Mouse (Mus musculus) MEL (cell line): Measurements from ENCODE around the gene Ly6g5b. TPM values are rescaled to one million over a fixed set of nuclear protein-coding genes. Genes with fewer than 3 reads are reported as not detected.

Source experiments
- DNase-seq: peaks from one replicate; pipeline ENCODE4 v3.0.0; 2011; ENCODE audit warnings: low read depth, low spot score
- H3K27ac ChIP-seq: 2 replicates; pipeline ENCODE4 v1.5.1; 2012; ENCODE audit warnings: low read depth, mild to moderate bottlenecking, control low read depth, low read length, moderate library complexity; ENCODE audit not compliant: control insufficient read depth
- H3K27me3 ChIP-seq, 2 experiments: fragments of 150-350 bp in 1 of 2; sonication (generic) in 1 of 2; 2 replicates each; pipeline ENCODE4 v1.6.1; 2012; ENCODE audit warnings: low read length in 2 of 2, mild to moderate bottlenecking in 2 of 2, improper control_type of control experiment in 1 of 2, moderate library complexity in 1 of 2; ENCODE audit not compliant: insufficient read depth in 2 of 2, control insufficient read depth in 1 of 2
- H3K36me3 ChIP-seq, 2 experiments: 2 replicates each; pipeline ENCODE4 v1.6.1; 2012 to 2014; ENCODE audit warnings: low read length in 2 of 2, improper control_type of control experiment in 1 of 2, inconsistent platforms in 1 of 2, mild to moderate bottlenecking in 1 of 2; ENCODE audit not compliant: insufficient read depth in 2 of 2, control insufficient read depth in 1 of 2
- H3K4me1 ChIP-seq, 2 experiments: fragments of 150-350 bp in 1 of 2; sonication (generic) in 1 of 2; 2 replicates each; pipeline ENCODE4 v1.6.1; 2012; ENCODE audit warnings: low read length in 2 of 2, improper control_type of control experiment in 1 of 2, mild to moderate bottlenecking in 1 of 2; ENCODE audit not compliant: insufficient read depth in 2 of 2, control insufficient read depth in 1 of 2
- H3K4me3 ChIP-seq, 2 experiments: fragments of 150-350 bp in 1 of 2; sonication (generic) in 1 of 2; 2 replicates each; pipeline ENCODE4 v1.5.1; 2012; ENCODE audit warnings: low read depth in 2 of 2, low read length in 2 of 2, mild to moderate bottlenecking in 2 of 2, moderate library complexity in 2 of 2, control low read depth in 1 of 2, improper control_type of control experiment in 1 of 2; ENCODE audit not compliant: control insufficient read depth in 1 of 2, insufficient read depth in 1 of 2
- H3K79me2 ChIP-seq: 2 replicates; pipeline ENCODE4 v1.6.1; 2012; ENCODE audit warnings: mild to moderate bottlenecking, low read length, moderate library complexity; ENCODE audit not compliant: control insufficient read depth, poor library complexity, insufficient read depth
- H3K9ac ChIP-seq: 2 replicates; pipeline ENCODE4 v1.6.1; 2012; ENCODE audit warnings: low read depth, mild to moderate bottlenecking, control low read depth, low read length, moderate library complexity; ENCODE audit not compliant: control insufficient read depth, poor library complexity, severe bottlenecking
- H3K9me3 ChIP-seq: fragments of 150-350 bp; sonication (generic); replicated peaks from 2 replicates; pipeline ENCODE4 v1.6.1; 2012; ENCODE audit warnings: mild to moderate bottlenecking, low read length, improper control_type of control experiment, moderate library complexity; ENCODE audit not compliant: insufficient read depth
- BHLHE40 ChIP-seq: IDR thresholded peaks from 2 replicates; pipeline ENCODE4 v1.6.1; 2012; ENCODE audit warnings: low read depth, mild to moderate bottlenecking, inconsistent platforms, low read length, improper control_type of control experiment, borderline replicate concordance
- CHD1 ChIP-seq: IDR thresholded peaks from 2 replicates; pipeline ENCODE4 v1.6.1; 2012; ENCODE audit warnings: low read depth, mild to moderate bottlenecking, inconsistent platforms, low read length, improper control_type of control experiment
- CTCF ChIP-seq, 3 experiments: IDR thresholded peaks in 2 of 3; conservative IDR thresholded peaks in 1 of 3; 2 replicates each; pipeline ENCODE4 v1.5.1; 2011 to 2012; ENCODE audit warnings: low read length in 3 of 3, low read depth in 2 of 3, mild to moderate bottlenecking in 2 of 3, improper control_type of control experiment in 1 of 3, inconsistent platforms in 1 of 3, mixed read lengths in 1 of 3, moderate library complexity in 1 of 3; ENCODE audit not compliant: control insufficient read depth in 1 of 3, insufficient read depth in 1 of 3, poor library complexity in 1 of 3, severe bottlenecking in 1 of 3
- E2F4 ChIP-seq: IDR thresholded peaks from 2 replicates; pipeline ENCODE4 v1.6.1; 2011; ENCODE audit warnings: low read depth, low read length, improper control_type of control experiment, borderline replicate concordance
- ELF1 ChIP-seq: IDR thresholded peaks from 2 replicates; pipeline ENCODE4 v1.6.1; 2014; ENCODE audit warnings: low read depth, mild to moderate bottlenecking, inconsistent platforms, low read length, improper control_type of control experiment, moderate library complexity
- EP300 ChIP-seq, 2 experiments: IDR thresholded peaks; 2 replicates each; pipeline ENCODE4 v1.6.1; 2011; ENCODE audit warnings: improper control_type of control experiment in 2 of 2, low read length in 2 of 2, low read depth in 1 of 2, mild to moderate bottlenecking in 1 of 2
- GABPA ChIP-seq: IDR thresholded peaks from 2 replicates; pipeline ENCODE4 v1.6.1; 2012; ENCODE audit warnings: low read depth, mild to moderate bottlenecking, inconsistent platforms, low read length, improper control_type of control experiment, moderate library complexity
- GATA1 ChIP-seq: IDR thresholded peaks from 2 replicates; pipeline ENCODE4 v1.6.1; 2011; ENCODE audit warnings: low read depth, low read length, improper control_type of control experiment
- HCFC1 ChIP-seq: IDR thresholded peaks from 2 replicates; pipeline ENCODE4 v1.6.1; 2012; ENCODE audit warnings: low read depth, mild to moderate bottlenecking, inconsistent platforms, low read length, improper control_type of control experiment, moderate library complexity
- JUND ChIP-seq: IDR thresholded peaks from 2 replicates; pipeline ENCODE4 v1.6.1; 2011; ENCODE audit warnings: low read depth, mild to moderate bottlenecking, improper control_type of control experiment, low read length
- MAX ChIP-seq: IDR thresholded peaks from 2 replicates; pipeline ENCODE4 v1.6.1; 2011; ENCODE audit warnings: low read length, improper control_type of control experiment
- MAZ ChIP-seq: IDR thresholded peaks from 2 replicates; pipeline ENCODE4 v1.6.1; 2012; ENCODE audit warnings: low read depth, mild to moderate bottlenecking, inconsistent platforms, low read length, improper control_type of control experiment
- MEF2A ChIP-seq: IDR thresholded peaks from 2 replicates; pipeline ENCODE4 v1.6.1; 2014; ENCODE audit warnings: low read depth, mild to moderate bottlenecking, inconsistent platforms, low read length, improper control_type of control experiment; ENCODE audit not compliant: poor library complexity, insufficient replicate concordance, severe bottlenecking; ENCODE audit errors: extremely low read depth
- MXI1 ChIP-seq: IDR thresholded peaks from 2 replicates; pipeline ENCODE4 v1.6.1; 2011; ENCODE audit warnings: mild to moderate bottlenecking, low read depth, low read length, improper control_type of control experiment
- MYC ChIP-seq: IDR thresholded peaks from 2 replicates; pipeline ENCODE4 v1.6.1; 2011; ENCODE audit warnings: low read depth, mild to moderate bottlenecking, low read length, improper control_type of control experiment, moderate library complexity
- NELFE ChIP-seq: IDR thresholded peaks from 2 replicates; pipeline ENCODE4 v1.6.1; 2011; ENCODE audit warnings: low read depth, low read length, improper control_type of control experiment
- NRF1 ChIP-seq: IDR thresholded peaks from 2 replicates; pipeline ENCODE4 v1.6.1; 2014; ENCODE audit warnings: low read depth, mild to moderate bottlenecking, inconsistent platforms, low read length, improper control_type of control experiment, moderate library complexity; ENCODE audit not compliant: poor library complexity, insufficient read depth, severe bottlenecking
- POLR2AphosphoS2 ChIP-seq: IDR thresholded peaks from 2 replicates; pipeline ENCODE4 v1.6.1; 2011; ENCODE audit warnings: low read length, improper control_type of control experiment
- POLR2AphosphoS5 ChIP-seq: IDR thresholded peaks from 2 replicates; pipeline ENCODE4 v1.6.1; 2012; ENCODE audit warnings: low read depth, borderline replicate concordance, mild to moderate bottlenecking, inconsistent platforms, low read length, moderate library complexity, mixed read lengths
- RAD21 ChIP-seq: IDR thresholded peaks from 2 replicates; pipeline ENCODE4 v1.6.1; 2011; ENCODE audit warnings: mild to moderate bottlenecking, low read depth, low read length, improper control_type of control experiment
- SIN3A ChIP-seq: IDR thresholded peaks from 2 replicates; pipeline ENCODE4 v1.6.1; 2012; ENCODE audit warnings: low read length, improper control_type of control experiment, inconsistent platforms
- TAL1 ChIP-seq: IDR thresholded peaks from 2 replicates; pipeline ENCODE4 v1.6.1; 2012; ENCODE audit warnings: mild to moderate bottlenecking, inconsistent platforms, low read length, moderate library complexity, mixed read lengths
- USF2 ChIP-seq, 2 experiments: IDR thresholded peaks; 2 replicates each; pipeline ENCODE4 v1.6.1; 2011 to 2012; ENCODE audit warnings: improper control_type of control experiment in 2 of 2, low read length in 2 of 2, borderline replicate concordance in 1 of 2, inconsistent platforms in 1 of 2, low read depth in 1 of 2, mild to moderate bottlenecking in 1 of 2; ENCODE audit not compliant: insufficient read depth in 1 of 2
- ZKSCAN1 ChIP-seq: IDR thresholded peaks from 2 replicates; pipeline ENCODE4 v1.6.1; 2012; ENCODE audit warnings: low read depth, mild to moderate bottlenecking, inconsistent platforms, low read length, improper control_type of control experiment, moderate library complexity
- ZMIZ1 ChIP-seq: IDR thresholded peaks from 2 replicates; pipeline ENCODE4 v1.6.1; 2012; ENCODE audit warnings: low read depth, mild to moderate bottlenecking, inconsistent platforms, low read length, improper control_type of control experiment, moderate library complexity
- ZNF384 ChIP-seq: IDR thresholded peaks from 2 replicates; pipeline ENCODE4 v1.6.1; 2012; ENCODE audit warnings: low read depth, mild to moderate bottlenecking, inconsistent platforms, low read length, improper control_type of control experiment
- polyA plus RNA-seq, 2 experiments: library from polyadenylated mRNA; stranded (reverse) in 1 of 2; unstranded in 1 of 2; fragments of >175 nt in 1 of 2; fragments of >200 nt in 1 of 2; gene quantifications; 2 replicates each; pipeline versions ENCODE4 v1.2.1 to v1.2.4; 2012; ENCODE audit warnings: low replicate concordance in 2 of 2, low read depth in 1 of 2; ENCODE audit not compliant: insufficient read length in 2 of 2, insufficient read depth in 1 of 2, missing spikeins in 1 of 2
- total RNA-seq: library from RNA; depleted of rRNA; stranded (reverse); fragments of 300-350 nt; gene quantifications from 2 replicates; pipeline ENCODE4 v1.2.3, GENCODE M21; 2012

The Ly6g5b gene
- total and polyA plus RNA-seq, 3 experiments, result 0.65 to 1.4 TPM; not detected in 1

DNA sequence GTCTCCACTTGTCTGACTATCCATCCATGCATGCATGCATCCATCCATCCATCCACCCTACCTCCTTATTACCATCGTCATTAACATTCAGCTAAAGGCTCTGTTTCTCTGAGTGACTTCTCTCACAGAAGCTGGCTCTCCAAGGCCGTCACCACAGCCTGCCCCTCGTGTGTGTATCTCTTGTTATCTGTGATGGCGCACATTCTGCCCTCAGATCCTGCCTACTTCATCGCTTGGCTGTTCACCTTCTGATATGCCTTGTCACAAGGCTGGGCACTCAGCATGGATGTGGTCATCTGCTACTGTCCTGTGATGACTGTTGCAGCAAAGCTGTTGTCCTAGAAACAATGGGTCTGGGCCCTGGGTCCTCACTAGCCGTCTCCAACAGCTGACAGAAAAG, 10.5 kb downstream of the Ly6g5b start (continued):
- no peak for TF ChIP-seq GABPA
- no peak for TF ChIP-seq ZMIZ1
- no peak for TF ChIP-seq ZKSCAN1
- TF ChIP-seq E2F4, result no peak
- 0 out of 2 replicates have a peak, but pooled peaks have one; percentile 41 for TF ChIP-seq CHD1
- peak; percentile 48; the same call in 1 of the 2 replicates for TF ChIP-seq MYC
- TF ChIP-seq, all 39 proteins: peak for 18

DNA sequence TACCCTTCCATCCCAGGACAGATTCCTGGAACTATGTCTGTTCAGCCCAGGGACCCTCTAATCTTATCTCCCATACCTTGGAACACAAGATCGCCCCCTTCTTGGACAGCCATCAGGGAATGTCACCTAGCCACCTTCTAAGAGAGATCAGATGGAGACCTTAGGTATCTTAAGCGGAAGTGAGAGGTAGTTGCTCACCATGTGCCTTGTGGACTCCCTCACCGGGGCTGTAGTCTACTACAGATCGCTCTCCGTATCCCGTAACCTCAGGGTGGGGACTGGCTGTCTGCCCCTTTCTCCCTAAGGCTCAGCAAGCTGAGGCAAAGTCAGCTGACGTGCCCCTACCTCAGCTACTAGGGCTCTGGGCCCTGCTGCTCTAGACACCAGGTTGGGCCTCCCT, 11.1 kb downstream of the Ly6g5b start:
- Histone ChIP-seq H3K4me1 (peaks cover 22 to 36% of the 10 kb centered on the region in 2 experiments), H3K9me3 (no peaks in the 10 kb centered on the region), H3K9ac (peak overlapping the region; percentile 64), H3K4me3 (peak overlapping the region in 1 of 2 experiments; percentile 5; a peak in 1 of 4 replicates), H3K36me3 (peaks cover 0 to 31% of the 10 kb centered on the region in 2 experiments; a peak in 3 of 4 replicates), H3K27me3 (no peaks in the 10 kb centered on the region), H3K27ac (peak overlapping the region; percentile 96), H3K79me2 (no peaks in the 10 kb centered on the region)
- peak; percentile 61 for DNase-seq
- TF ChIP-seq MAZ (0 out of 2 replicates have a peak, but pooled peaks have one; percentile 19), EP300 (IDR thresholded peaks at IDR 0.05; ENCODE audit: low read depth in 1 of 2, low read length in 2 of 2) (peak in 1 of 2 experiments; percentile 50; a peak in 2 of 4 replicates), POLR2AphosphoS2 (no peak), MYC (peak; percentile 58; the same call in 1 of the 2 replicates), TAL1 (0 out of 2 replicates have a peak, but pooled peaks have one; percentile 13), MAX (peak; percentile 72)

DNA sequence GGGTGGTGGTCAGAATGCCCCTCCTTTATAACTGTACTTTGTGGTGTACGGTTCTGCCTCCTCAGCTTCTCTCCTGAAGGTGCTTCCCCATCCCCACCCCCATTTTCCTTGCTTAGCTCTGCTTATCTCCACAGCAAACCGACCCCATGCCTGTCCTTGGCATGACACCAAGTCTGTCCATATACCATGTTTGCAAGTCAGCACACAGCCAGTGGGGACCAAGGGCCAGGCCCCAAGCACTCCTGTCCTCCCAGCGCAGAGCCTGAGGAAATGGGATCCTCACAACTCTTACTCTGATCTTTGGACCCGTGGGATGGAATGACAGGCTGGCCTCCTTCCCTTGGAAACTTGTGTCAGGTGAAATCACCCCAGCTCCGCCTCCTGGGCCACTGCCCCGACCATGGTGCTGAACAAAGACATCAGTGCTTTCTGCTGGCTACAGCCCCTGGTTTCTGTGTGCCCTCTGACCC, 12.0 kb downstream of the Ly6g5b start:
- Histone ChIP-seq H3K36me3 (peaks cover 0 to 31% of the 10 kb centered on the region in 2 experiments; a peak in 3 of 4 replicates), H3K27me3 (no peaks in the 10 kb centered on the region), H3K27ac (peak overlapping the region; percentile 96), H3K9ac (peak overlapping the region; percentile 64), H3K9me3 (no peaks in the 10 kb centered on the region), H3K4me3 (no peak overlapping the region), H3K4me1 (peaks cover 22 to 36% of the 10 kb centered on the region in 2 experiments), H3K79me2 (no peaks in the 10 kb centered on the region)
- DNase-seq, result peak; percentile 95
- TF ChIP-seq RAD21 (no peak), GABPA (no peak), TAL1 (peak; percentile 71), POLR2AphosphoS5 (no peak), CHD1 (no peak; the same call in 1 of the 2 replicates), MAX (peak; percentile 62; the same call in 1 of the 2 replicates), MEF2A (no peak), USF2 (IDR thresholded peaks at IDR 0.05; ENCODE audit: borderline replicate concordance in 1 of 2, insufficient read depth in 1 of 2, low read depth in 1 of 2, low read length in 2 of 2) (no peak), HCFC1 (peak; percentile 50; the same call in 1 of the 2 replicates), MXI1 (peak; percentile 83), NELFE (no peak; the same call in 1 of the 2 replicates), MAZ (peak; percentile 91), JUND (no peak), ELF1 (0 out of 2 replicates have a peak, but pooled peaks have one; percentile 6), SIN3A (peak; percentile 92), NRF1 (no peak), EP300 (IDR thresholded peaks at IDR 0.05; ENCODE audit: low read depth in 1 of 2, low read length in 2 of 2) (peak; percentile 88 to 95), CTCF (IDR thresholded peaks at IDR 0.05 in 2 of 3, conservative IDR thresholded peaks at IDR 0.05 in 1 of 3; ENCODE audit: control insufficient read depth in 1 of 3, insufficient read depth in 1 of 3, low read depth in 2 of 3, low read length in 3 of 3, poor library complexity in 1 of 3, severe bottlenecking in 1 of 3) (no peak), GATA1 (peak; percentile 88), BHLHE40 (peak; percentile 66; the same call in 1 of the 2 replicates), E2F4 (no peak), ZNF384 (no peak)
